Mouse (Mus musculus): ENCODE data around the gene Stat4.

- TF ChIP-seq POLR2A (IDR thresholded peaks at IDR 0.05; ENCODE audit: low read depth, low read length) (no peak), CHD2 (IDR thresholded peaks at IDR 0.05; ENCODE audit: low read length) (no peak), CTCF (conservative IDR thresholded peaks at IDR 0.05 in 1 of 2, IDR thresholded peaks at IDR 0.05 in 1 of 2; ENCODE audit: low read depth in 2 of 2, low read length in 2 of 2) (no peak), GABPA (IDR thresholded peaks at IDR 0.05; ENCODE audit: insufficient replicate concordance, low read depth, low read length) (no peak), NRF1 (IDR thresholded peaks at IDR 0.05; ENCODE audit: low read depth, low read length) (no peak), JUN (IDR thresholded peaks at IDR 0.05; ENCODE audit: insufficient read depth, low read depth, low read length) (no peak), JUND (conservative IDR thresholded peaks at IDR 0.05; ENCODE audit: low read depth, low read length) (no peak), KAT2A (IDR thresholded peaks at IDR 0.05; ENCODE audit: insufficient replicate concordance, low read length) (no peak), CHD1 (IDR thresholded peaks at IDR 0.05; ENCODE audit: low read depth, low read length) (no peak), EP300 (IDR thresholded peaks at IDR 0.05; ENCODE audit: low read length) (no peak), RCOR1 (conservative IDR thresholded peaks at IDR 0.05; ENCODE audit: low read depth, low read length) (no peak), MYC (IDR thresholded peaks at IDR 0.05; ENCODE audit: low read depth, low read length) (no peak)
Measured at GRCm38 (mm10) chr1:52019621-52020020, 32.7 kb downstream of the Stat4 start.
